Mouse (Mus musculus): ENCODE results near the gene Slc25a21.

DNA sequence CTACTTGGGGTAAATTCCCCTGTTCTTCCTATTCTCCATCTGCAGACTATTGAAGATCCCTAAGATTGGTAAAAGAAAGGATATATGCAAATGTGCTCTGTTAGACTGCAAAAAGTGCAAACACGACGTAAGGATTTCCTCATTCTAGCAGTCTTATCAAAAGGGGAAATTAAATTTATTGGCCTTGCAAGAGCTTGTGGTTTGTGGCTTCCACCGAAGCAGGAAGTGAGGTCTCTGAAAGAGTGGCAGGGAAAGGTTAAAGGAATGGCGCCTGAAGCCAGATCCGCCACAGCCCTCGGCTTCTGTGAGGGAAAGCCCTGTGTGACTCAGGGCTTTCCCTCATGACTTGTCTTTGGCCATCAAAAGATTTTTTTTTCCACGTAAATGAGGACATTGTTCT is 519.7 kb downstream of the Slc25a21 start:
- TF ChIP-seq CTCF (conservative IDR thresholded peaks at IDR 0.05; ENCODE audit: insufficient read depth, insufficient read length, low read depth, low read length) (no peak), POLR2A (IDR thresholded peaks at IDR 0.05; ENCODE audit: low read depth, low read length) (no peak)

Data from kidney, adult 2 months (tissue).